Mouse (Mus musculus) lung, adult 2 months (tissue): Measurements from ENCODE around the gene Krt18. TPM values are rescaled to one million over a fixed set of nuclear protein-coding genes. Genes with fewer than 3 reads are reported as not detected.
A peak's percentile ranks its signal among the peaks of the same experiment; 100 is the strongest.

Experiments
- DNase-seq: peaks from one replicate; pipeline ENCODE4 v3.0.0; 2022
- H3K4me1 ChIP-seq: fragments of 200-500 bp; 2 replicates; pipeline ENCODE4 v1.6.1; 2011; ENCODE audit warnings: low read length; ENCODE audit not compliant: control insufficient read depth, insufficient read depth
- H3K4me3 ChIP-seq: fragments of 200-500 bp; replicated peaks from 2 replicates; pipeline ENCODE3; 2011; ENCODE audit warnings: low read depth, mild to moderate bottlenecking, control low read depth, low read length; ENCODE audit errors: extremely low read depth
- CTCF ChIP-seq: fragments of 200-500 bp; IDR thresholded peaks from 2 replicates; pipeline ENCODE4 v1.5.1; 2011; ENCODE audit warnings: mild to moderate bottlenecking, low read length, control low read depth; ENCODE audit not compliant: insufficient read depth
- POLR2A ChIP-seq: fragments of 200-500 bp; IDR thresholded peaks from 2 replicates; pipeline ENCODE4 v1.6.1; 2011; ENCODE audit warnings: low read depth, mild to moderate bottlenecking, control low read depth, low read length, borderline replicate concordance; ENCODE audit errors: extremely low read depth
- WGBS: fragments of 180-500 bp; shearing (Covaris S2); methylation state at CpG from one replicate; pipeline ENCODE4 v1.1.7; 2018; 5-methylcytosine and 5-hydroxymethylcytosine counted together
- polyA plus RNA-seq: library from polyadenylated mRNA; depleted of rRNA; stranded (reverse); fragments of >200 nt; gene quantifications from 2 replicates; pipeline ENCODE4 v1.2.3, GENCODE M21; 2012

Gene Krt18
- polyA plus RNA-seq, 1 experiment = 63.8 TPM

GRCm38 (mm10) chr15:102049871-102050270, 21.9 kb downstream of the Krt18 start:
- H3K4me3 ChIP-seq = no peak overlapping the region
- TF ChIP-seq POLR2A (no peak), CTCF (no peak)
- no peak for DNase-seq
- H3K4me1 ChIP-seq = no peaks in the 10 kb centered on the region; the same call in 1 of the 2 replicates

GRCm38 (mm10) chr15:102051920-102052683, 24.1 kb downstream of the Krt18 start:
- WGBS = 3% methylated on average over 25 of the region's 33 CpGs
- peak overlapping the region; percentile 48 for H3K4me3 ChIP-seq

GRCm38 (mm10) chr15:102056495-102057174, 28.7 kb downstream of the Krt18 start:
- no peaks in the 10 kb centered on the region; the same call in 1 of the 2 replicates for H3K4me1 ChIP-seq
- DNase-seq = no peak
- TF ChIP-seq POLR2A (no peak), CTCF (no peak)
- H3K4me3 ChIP-seq = no peak overlapping the region
- WGBS = 87% methylated on average over 15 of the region's 15 CpGs

More at GRCm38 (mm10) chr15:102051920-102052683, 24.1 kb downstream of the Krt18 start:
- TF ChIP-seq CTCF = no peak
- TF ChIP-seq POLR2A = no peak
- no peaks in the 10 kb centered on the region; the same call in 1 of the 2 replicates for H3K4me1 ChIP-seq
- DNase-seq = no peak

GRCm38 (mm10) chr15:102065661-102066325, 37.8 kb downstream of the Krt18 start:
- H3K4me3 ChIP-seq = no peak overlapping the region
- H3K4me1 ChIP-seq = no peaks in the 10 kb centered on the region
- 2% methylated on average over 20 of the region's 20 CpGs for WGBS
- TF ChIP-seq POLR2A (no peak), CTCF (peak; percentile 82)
- DNase-seq = peak; percentile 91

- 68% methylated on average over 13 of the region's 13 CpGs for WGBS
- no peak for DNase-seq
Observed at GRCm38 (mm10) chr15:102070476-102071467, 42.8 kb downstream of the Krt18 start.

GRCm38 (mm10) chr15:102072963-102073558, 45.1 kb downstream of the Krt18 start:
- DNase-seq = no peak
- Histone ChIP-seq H3K4me1 (peaks cover 9% of the 10 kb centered on the region), H3K4me3 (peak overlapping the region; percentile 21)
- TF ChIP-seq POLR2A = no peak
- no peak for TF ChIP-seq CTCF
- 14% methylated on average over 6 of the region's 6 CpGs for WGBS

More at GRCm38 (mm10) chr15:102070476-102071467, 42.8 kb downstream of the Krt18 start:
- Histone ChIP-seq H3K4me3 (no peak overlapping the region), H3K4me1 (peaks cover 9% of the 10 kb centered on the region)
- TF ChIP-seq CTCF (no peak), POLR2A (no peak)

- 1% methylated on average over 58 of the region's 58 CpGs for WGBS
- peak; percentile 98 for DNase-seq
- Histone ChIP-seq H3K4me1 (peaks cover 9% of the 10 kb centered on the region), H3K4me3 (peak within 1 kb of the TSS; percentile 99)
- TF ChIP-seq CTCF = no peak
- peak; percentile 69; the same call in 1 of the 2 replicates for TF ChIP-seq POLR2A
Observed at GRCm38 (mm10) chr15:102073559-102074069, 45.6 kb downstream of the Krt18 start, which contains the start of gene Eif4b. TSS of gene Eif4b (plus strand) at chr15:102073773.

- under 1% methylated on average over 57 of the region's 57 CpGs for WGBS
- peak; percentile 55 for DNase-seq
Observed at GRCm38 (mm10) chr15:102074070-102074731, 46.2 kb downstream of the Krt18 start.

More at GRCm38 (mm10) chr15:102074070-102074731, 46.2 kb downstream of the Krt18 start:
- Histone ChIP-seq H3K4me1 (peaks cover 9% of the 10 kb centered on the region), H3K4me3 (peak overlapping the region; percentile 99)
- TF ChIP-seq CTCF (no peak), POLR2A (no peak)
